Mouse (Mus musculus) forebrain, embryonic 16.5 days (tissue): ENCODE measurements around the gene Smad3. TPM values are rescaled to one million over a fixed set of nuclear protein-coding genes. Genes with fewer than 3 reads are reported as not detected.

ENCODE experiments used
- ATAC-seq: fragments of 200-750 bp; cut with Nextera tagmentation; 2 replicates; pipeline ENCODE4 v1.8.0; 2017; ENCODE audit warnings: mild to moderate bottlenecking, moderate library complexity
- H3K27ac ChIP-seq: fragments of 300-500 bp; sonication (generic); 2 replicates; pipeline ENCODE4 v1.5.1; 2014; ENCODE audit warnings: low read length, control low read depth
- H3K27me3 ChIP-seq: fragments of 300-500 bp; sonication (generic); replicated peaks from 2 replicates; pipeline ENCODE4 v1.6.1; 2014; ENCODE audit warnings: low read length; ENCODE audit not compliant: control insufficient read depth, insufficient read depth
- H3K36me3 ChIP-seq: fragments of 300-500 bp; sonication (generic); 2 replicates; pipeline ENCODE4 v1.6.1; 2014; ENCODE audit not compliant: control insufficient read depth, insufficient read depth
- H3K4me1 ChIP-seq: fragments of 300-500 bp; sonication (generic); replicated peaks from 2 replicates; pipeline ENCODE4 v1.6.1; 2014; ENCODE audit warnings: low read length; ENCODE audit not compliant: control insufficient read depth, insufficient read depth
- H3K4me2 ChIP-seq: fragments of 300-500 bp; sonication (generic); 2 replicates; pipeline ENCODE4 v1.6.1; 2014; ENCODE audit warnings: mild to moderate bottlenecking, low read length, control low read depth
- H3K4me3 ChIP-seq: fragments of 300-500 bp; sonication (generic); replicated peaks from 2 replicates; pipeline ENCODE4 v1.5.1; 2014; ENCODE audit warnings: mild to moderate bottlenecking, low read length, control low read depth
- H3K9ac ChIP-seq: fragments of 300-500 bp; sonication (generic); replicated peaks from 2 replicates; pipeline ENCODE4 v1.6.1; 2014; ENCODE audit warnings: low read depth, low read length, control low read depth
- H3K9me3 ChIP-seq: fragments of 300-500 bp; sonication (generic); 2 replicates; pipeline ENCODE4 v1.6.1; 2016; ENCODE audit warnings: low read length; ENCODE audit not compliant: control insufficient read depth
- WGBS: fragments of 180-500 bp; shearing (Covaris S2); extraction: QIAGEN DNeasy Blood & Tissue Kit; methylation state at CpG from one replicate; pipeline ENCODE4 v1.1.7; 2014; 5-methylcytosine and 5-hydroxymethylcytosine counted together
- polyA plus RNA-seq: library from polyadenylated mRNA; unstranded; fragments of >200 nt; fragmentation: Nextera tagmentation; extraction: Ambion mirVana; gene quantifications from 2 replicates; pipeline ENCODE4 v1.2.1, GENCODE M21; 2015

The Smad3 gene
- 7.4 and 7.8 TPM in 2 replicates for polyA plus RNA-seq

GRCm38 (mm10) chr9:63757865-63758440 is at the start of gene Smad3:
Smad3 (minus strand) TSS chr9:63757994.
- WGBS, result 1% methylated on average over 54 of the region's 59 CpGs
- Histone ChIP-seq H3K27ac (peak within 1 kb of the TSS; percentile 66), H3K4me1 (peaks cover 44% of the 10 kb centered on the region), H3K4me3 (peak within 1 kb of the TSS; percentile 66), H3K4me2 (peak within 1 kb of the TSS; percentile 99), H3K9ac (peak within 1 kb of the TSS; percentile 73), H3K9me3 (no peaks in the 10 kb centered on the region), H3K27me3 (peaks cover 7% of the 10 kb centered on the region; the same call in 1 of the 2 replicates), H3K36me3 (no peaks in the 10 kb centered on the region)
- peak; percentile 90 for ATAC-seq

- WGBS, result 50% methylated on average over 3 of the region's 3 CpGs
These were observed 47.1 kb upstream of the Smad3 start for GRCm38 (mm10) chr9:63804847-63805246.

GRCm38 (mm10) chr9:63803181-63803591 is 45.4 kb upstream of the Smad3 start:
- 1% methylated on average over 8 of the region's 8 CpGs for WGBS
- H3K4me3 ChIP-seq, result no peak overlapping the region
- H3K4me1 ChIP-seq, result peaks cover 6% of the 10 kb centered on the region
- H3K9me3 ChIP-seq, result no peaks in the 10 kb centered on the region
- ATAC-seq, result no peak
- no peak overlapping the region for H3K4me2 ChIP-seq
- no peaks in the 10 kb centered on the region for H3K27me3 ChIP-seq
- no peak overlapping the region for H3K9ac ChIP-seq
- H3K27ac ChIP-seq, result no peak overlapping the region
- no peaks in the 10 kb centered on the region for H3K36me3 ChIP-seq

More at GRCm38 (mm10) chr9:63804847-63805246, 47.1 kb upstream of the Smad3 start:
- H3K36me3 ChIP-seq, result no peaks in the 10 kb centered on the region
- peaks cover 6% of the 10 kb centered on the region for H3K4me1 ChIP-seq
- no peak overlapping the region for H3K4me2 ChIP-seq
- H3K27me3 ChIP-seq, result no peaks in the 10 kb centered on the region
- no peak overlapping the region for H3K27ac ChIP-seq
- no peak for ATAC-seq
- no peak overlapping the region for H3K4me3 ChIP-seq
- H3K9me3 ChIP-seq, result no peaks in the 10 kb centered on the region
- no peak overlapping the region for H3K9ac ChIP-seq

- peaks cover 6% of the 10 kb centered on the region for H3K4me1 ChIP-seq
- H3K36me3 ChIP-seq, result no peaks in the 10 kb centered on the region
- 80% methylated on average over 7 of the region's 7 CpGs for WGBS
- H3K27me3 ChIP-seq, result no peaks in the 10 kb centered on the region
- no peak for ATAC-seq
- H3K9me3 ChIP-seq, result no peaks in the 10 kb centered on the region
- H3K4me3 ChIP-seq, result no peak overlapping the region
- no peak overlapping the region for H3K27ac ChIP-seq
- no peak overlapping the region for H3K9ac ChIP-seq
- no peak overlapping the region for H3K4me2 ChIP-seq
These were observed 44.7 kb upstream of the Smad3 start for GRCm38 (mm10) chr9:63802504-63802903.

- Histone ChIP-seq H3K9ac (no peak overlapping the region), H3K27me3 (no peaks in the 10 kb centered on the region), H3K4me1 (peaks cover 6% of the 10 kb centered on the region), H3K36me3 (no peaks in the 10 kb centered on the region), H3K27ac (no peak overlapping the region), H3K4me3 (no peak overlapping the region), H3K9me3 (no peaks in the 10 kb centered on the region), H3K4me2 (no peak overlapping the region)
- ATAC-seq, result no peak
- 79% methylated on average over 5 of the region's 5 CpGs for WGBS
These were observed 44.3 kb upstream of the Smad3 start for GRCm38 (mm10) chr9:63802080-63802479.

GRCm38 (mm10) chr9:63796429-63796828 is 38.6 kb upstream of the Smad3 start:
- no peak overlapping the region for H3K4me2 ChIP-seq
- no peaks in the 10 kb centered on the region for H3K4me1 ChIP-seq
- no peak overlapping the region for H3K9ac ChIP-seq
- H3K4me3 ChIP-seq, result no peak overlapping the region
- no peaks in the 10 kb centered on the region for H3K27me3 ChIP-seq
- 88% methylated on average over 3 of the region's 3 CpGs for WGBS
- ATAC-seq, result no peak
- H3K27ac ChIP-seq, result no peak overlapping the region
- no peaks in the 10 kb centered on the region for H3K9me3 ChIP-seq
- no peaks in the 10 kb centered on the region for H3K36me3 ChIP-seq

- H3K9me3 ChIP-seq, result no peaks in the 10 kb centered on the region
- H3K9ac ChIP-seq, result no peak overlapping the region
- H3K27me3 ChIP-seq, result no peaks in the 10 kb centered on the region
- H3K4me1 ChIP-seq, result no peaks in the 10 kb centered on the region
- 81% methylated on average over 10 of the region's 10 CpGs for WGBS
- no peak overlapping the region for H3K27ac ChIP-seq
- no peak for ATAC-seq
- no peaks in the 10 kb centered on the region for H3K36me3 ChIP-seq
- H3K4me2 ChIP-seq, result no peak overlapping the region
- no peak overlapping the region for H3K4me3 ChIP-seq
These were observed 36.1 kb upstream of the Smad3 start for GRCm38 (mm10) chr9:63793731-63794495.

- no peak for ATAC-seq
- WGBS, result 79% methylated on average over 1 of the region's 1 CpGs
These were observed 33.9 kb upstream of the Smad3 start for GRCm38 (mm10) chr9:63791716-63792115.

GRCm38 (mm10) chr9:63791275-63791674 is 33.5 kb upstream of the Smad3 start:
- no peak overlapping the region for H3K9ac ChIP-seq
- no peak overlapping the region for H3K4me3 ChIP-seq
- H3K9me3 ChIP-seq, result no peaks in the 10 kb centered on the region
- H3K4me2 ChIP-seq, result no peak overlapping the region
- WGBS, result 48% methylated on average over 6 of the region's 6 CpGs
- H3K4me1 ChIP-seq, result no peaks in the 10 kb centered on the region
- H3K27me3 ChIP-seq, result no peaks in the 10 kb centered on the region
- H3K36me3 ChIP-seq, result no peaks in the 10 kb centered on the region
- no peak for ATAC-seq
- H3K27ac ChIP-seq, result no peak overlapping the region

More at GRCm38 (mm10) chr9:63791716-63792115, 33.9 kb upstream of the Smad3 start:
- H3K4me1 ChIP-seq, result no peaks in the 10 kb centered on the region
- no peak overlapping the region for H3K4me2 ChIP-seq
- no peaks in the 10 kb centered on the region for H3K36me3 ChIP-seq
- H3K4me3 ChIP-seq, result no peak overlapping the region
- no peak overlapping the region for H3K27ac ChIP-seq
- no peaks in the 10 kb centered on the region for H3K27me3 ChIP-seq
- H3K9ac ChIP-seq, result no peak overlapping the region
- H3K9me3 ChIP-seq, result no peaks in the 10 kb centered on the region
